Mouse (Mus musculus) erythroblast, adult 5-6 weeks (primary cell): Measurements from ENCODE around the gene Zfp367. TPM values are rescaled to one million over a fixed set of nuclear protein-coding genes. Genes with fewer than 3 reads are reported as not detected.

Experiments
- ATAC-seq: replicated peaks from 2 replicates; pipeline ENCODE4 v1.8.0; 2016; ENCODE audit warnings: moderate number of reproducible peaks, mild to moderate bottlenecking, moderate TSS enrichment, inconsistent platforms; ENCODE audit not compliant: poor library complexity, low FRiP score, severe bottlenecking
- total RNA-seq, 2 experiments: library from RNA; stranded (forward) in 1 of 2; stranded (reverse) in 1 of 2; fragments of 150-400 nt in 1 of 2; fragments of 200-764, 138-1000 nt in 1 of 2; gene quantifications; 2 replicates each; pipeline versions ENCODE4 v1.2.3 to v1.2.4; 2015 to 2017; ENCODE audit warnings: low replicate concordance in 2 of 2

Zfp367 gene
- total RNA-seq, 2 experiments from 2014 or later: 25.0 to 29.6 TPM

DNA sequence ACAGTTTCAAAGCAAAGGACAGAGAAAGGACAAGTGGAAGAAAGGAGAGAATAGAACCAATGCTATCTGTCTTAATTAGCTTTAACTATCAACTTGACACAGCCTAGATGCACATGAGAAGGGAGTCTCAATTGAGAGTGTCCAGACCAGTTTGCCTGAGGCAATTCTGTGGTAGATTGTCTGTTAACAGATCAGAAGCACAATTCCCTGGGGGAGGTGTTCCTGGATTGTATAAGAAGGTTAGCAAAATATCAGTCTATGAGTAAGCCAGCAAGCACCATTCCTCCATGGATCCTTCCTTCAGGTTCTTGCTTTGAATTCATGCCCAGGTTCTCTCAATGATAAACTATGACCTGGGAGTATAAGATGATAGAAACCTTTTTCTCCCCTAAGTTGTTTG lies 4.0 kb upstream of the Zfp367 start:
- ATAC-seq: no peak

DNA sequence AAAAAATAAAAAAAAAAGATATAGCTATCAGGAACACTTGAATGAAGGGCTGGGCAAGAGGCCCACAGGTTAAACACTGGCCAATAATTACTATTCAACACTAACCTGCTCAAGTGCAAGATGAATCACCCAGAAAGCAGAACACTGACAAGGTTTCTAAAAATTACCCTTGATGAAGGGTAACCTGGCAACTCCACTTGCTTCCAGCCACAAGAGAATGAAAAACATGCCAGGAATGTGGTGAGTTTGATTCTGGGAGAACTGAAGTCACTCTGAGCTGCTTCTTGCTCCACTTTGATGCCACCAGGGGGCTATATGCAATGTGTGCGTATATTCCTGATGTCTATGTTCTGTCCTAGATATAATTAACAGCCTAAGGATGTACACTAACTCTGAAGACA lies 2.2 kb upstream of the Zfp367 start:
- ATAC-seq: no peak

- no peak for ATAC-seq
Measured at GRCm38 (mm10) chr13:64154651-64155050, 1.6 kb upstream of the Zfp367 start.

DNA sequence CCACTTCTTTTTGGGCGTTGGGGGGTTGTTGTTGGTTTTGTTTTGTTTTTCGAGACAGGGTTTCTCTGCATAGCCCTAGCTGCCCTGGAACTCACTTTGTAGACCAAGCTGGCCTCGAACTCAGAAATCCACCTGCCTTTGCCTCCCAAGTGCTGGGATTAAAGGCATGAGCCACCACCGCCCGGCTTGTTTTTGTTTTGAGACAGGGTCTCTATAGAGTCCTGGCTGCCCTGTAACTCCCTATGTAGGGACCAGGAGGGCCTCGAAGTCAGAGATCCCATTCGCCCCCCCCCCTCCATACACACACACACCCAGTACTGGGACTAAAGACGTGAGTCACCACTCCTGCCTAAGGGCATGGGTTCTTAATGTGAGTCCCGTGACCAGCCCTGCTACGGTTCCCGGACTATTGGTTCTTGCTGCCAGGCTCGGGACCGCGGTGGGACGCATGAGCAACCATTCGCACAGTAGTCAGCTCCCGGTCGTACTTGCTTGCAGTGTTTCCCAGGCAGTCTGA lies 807 bp upstream of the Zfp367 start:
- 0 out of 2 replicates have a peak, but pooled peaks have one; percentile 19 for ATAC-seq

GRCm38 (mm10) chr13:64152671-64153082 lies 325 bp downstream of the Zfp367 start:
- 0 out of 2 replicates have a peak, but pooled peaks have one; percentile 2 for ATAC-seq

DNA sequence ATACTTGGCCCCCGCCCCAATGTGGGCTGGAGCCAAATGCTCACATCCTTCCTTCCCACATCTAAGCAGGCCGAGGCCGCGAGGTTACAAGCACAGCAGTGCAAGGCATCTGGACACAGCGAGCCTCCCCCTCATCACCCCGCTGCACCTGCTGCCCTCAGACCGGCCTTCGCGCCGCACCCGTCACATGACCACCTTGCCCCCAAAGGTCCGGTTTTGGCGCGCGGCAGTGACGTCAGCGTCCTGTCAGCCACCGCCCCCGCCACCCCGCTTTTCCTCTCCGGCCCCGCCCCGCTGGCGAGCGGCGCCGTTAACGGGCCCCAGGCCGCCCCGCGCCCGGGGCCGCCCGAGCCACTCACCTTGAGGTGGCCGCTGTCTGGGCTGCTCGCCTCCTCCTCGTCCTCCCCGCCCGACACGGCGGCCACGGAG lies 747 bp downstream of the Zfp367 start:
- ATAC-seq: peak; percentile 71

GRCm38 (mm10) chr13:64150121-64150520 lies 2.9 kb downstream of the Zfp367 start:
- no peak for ATAC-seq

DNA sequence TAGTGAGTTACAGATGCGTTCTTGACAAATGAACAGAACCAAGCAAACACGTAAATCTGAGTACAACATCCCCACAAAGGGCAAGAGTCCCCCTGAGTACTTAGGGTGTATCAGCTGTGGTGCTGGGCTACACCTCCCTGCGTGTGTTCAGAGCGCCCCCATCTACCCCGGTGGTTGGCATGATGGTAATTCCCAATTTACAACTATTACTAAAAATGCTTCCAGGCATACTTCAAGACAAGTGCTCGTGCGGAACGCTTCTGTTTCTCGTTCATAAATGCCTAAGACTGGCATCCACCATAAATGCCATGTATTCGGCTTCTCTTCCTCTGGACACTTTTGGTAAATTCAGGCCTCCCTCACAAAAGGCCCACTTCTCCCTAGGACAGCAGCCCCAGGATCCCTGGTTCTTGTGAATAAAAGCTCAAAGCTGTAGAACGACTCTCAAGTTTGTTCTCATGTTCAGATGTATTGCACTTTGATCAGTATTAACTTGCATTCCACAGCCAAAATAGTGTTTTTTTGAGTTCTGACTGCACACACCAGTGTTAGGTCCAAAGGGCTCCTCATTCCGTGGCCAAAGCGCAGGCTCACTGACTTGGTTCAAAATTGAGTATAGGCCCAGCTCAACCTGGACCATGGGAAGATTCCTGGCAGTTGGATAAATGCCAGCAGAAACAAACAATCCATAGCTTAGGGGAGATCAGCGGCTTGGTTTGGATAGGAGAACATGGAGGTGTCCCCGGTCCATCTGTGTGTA lies 23.2 kb downstream of the Zfp367 start:
- ATAC-seq: peak; percentile 61; the same call in 1 of the 2 replicates

DNA sequence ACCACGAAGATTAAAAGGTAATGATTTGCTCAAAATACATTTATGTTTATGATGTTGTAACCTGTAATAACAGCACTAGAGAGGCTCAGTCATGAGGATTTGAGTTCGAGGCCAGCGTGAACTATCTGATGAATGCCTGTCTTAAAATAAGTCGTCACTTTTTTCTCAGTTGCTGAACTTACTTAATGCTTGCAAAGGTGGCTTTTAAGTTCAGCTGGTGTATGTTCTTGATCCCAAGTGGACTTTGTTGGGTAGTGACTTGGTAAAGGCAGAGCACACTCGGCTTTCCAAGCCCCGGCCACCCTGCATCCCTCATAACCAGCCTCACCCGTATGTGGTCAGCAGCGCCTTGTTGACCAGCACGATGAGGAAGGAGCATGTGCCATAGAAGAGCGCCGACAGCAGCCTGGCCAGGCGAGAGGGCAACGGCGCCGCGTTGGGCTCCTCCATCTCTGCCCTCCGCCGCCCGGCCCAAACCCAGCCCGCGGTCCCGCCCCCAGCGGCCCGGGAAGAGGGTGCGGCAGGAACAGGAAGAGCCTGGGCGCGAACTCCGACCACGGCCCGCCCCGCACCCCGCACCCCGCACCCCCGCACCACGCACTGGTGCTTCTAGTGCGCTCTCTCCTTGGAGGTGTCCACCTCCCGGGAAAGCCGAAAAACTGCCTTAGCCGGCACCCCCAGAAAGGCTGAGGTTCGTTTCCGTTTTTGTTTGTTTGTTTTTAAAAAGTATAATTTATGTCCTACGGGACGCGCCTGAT lies 24.0 kb downstream of the Zfp367 start, which contains the start of gene Slc35d2:
Slc35d2 (minus strand) TSS at position 511 of the 758 bp plus-strand sequence.
- peak; percentile 77 for ATAC-seq

- no peak for ATAC-seq
Measured at GRCm38 (mm10) chr13:64126316-64126715, 26.7 kb downstream of the Zfp367 start.

- ATAC-seq: no peak
Measured at GRCm38 (mm10) chr13:64124886-64125285, 28.1 kb downstream of the Zfp367 start.

DNA sequence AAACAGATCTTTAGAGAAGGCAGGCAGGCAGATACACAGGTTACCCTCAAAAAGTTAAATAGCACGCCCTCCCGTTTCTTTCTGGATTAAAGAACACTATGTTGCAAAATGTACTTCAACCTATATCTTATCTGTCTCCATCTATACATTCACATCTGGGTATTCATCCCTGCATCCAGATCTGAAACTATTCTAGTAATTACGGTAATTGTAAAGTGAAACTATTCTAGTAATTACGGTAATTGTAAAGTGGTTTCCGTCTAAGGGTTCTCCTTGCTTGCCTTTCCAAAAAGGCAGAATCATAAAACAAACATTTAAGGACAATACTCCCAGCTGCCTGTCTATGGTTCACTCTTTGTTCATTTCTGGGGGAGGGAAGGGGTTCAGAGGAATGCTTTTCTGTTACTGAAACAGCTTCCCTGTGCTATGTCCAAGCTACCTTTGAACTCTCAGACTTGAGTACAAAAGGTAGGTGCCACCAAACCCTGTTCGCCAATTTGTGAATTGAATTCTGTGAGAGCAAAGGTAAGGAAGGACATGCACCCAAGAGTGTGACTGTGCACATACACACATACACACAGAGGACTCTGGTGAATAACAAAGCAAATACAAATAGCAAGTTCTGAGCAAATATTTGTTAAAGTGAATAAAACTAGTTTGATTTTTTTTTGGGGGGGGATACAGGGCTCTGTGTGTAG lies 29.4 kb downstream of the Zfp367 start:
- no peak for ATAC-seq

DNA sequence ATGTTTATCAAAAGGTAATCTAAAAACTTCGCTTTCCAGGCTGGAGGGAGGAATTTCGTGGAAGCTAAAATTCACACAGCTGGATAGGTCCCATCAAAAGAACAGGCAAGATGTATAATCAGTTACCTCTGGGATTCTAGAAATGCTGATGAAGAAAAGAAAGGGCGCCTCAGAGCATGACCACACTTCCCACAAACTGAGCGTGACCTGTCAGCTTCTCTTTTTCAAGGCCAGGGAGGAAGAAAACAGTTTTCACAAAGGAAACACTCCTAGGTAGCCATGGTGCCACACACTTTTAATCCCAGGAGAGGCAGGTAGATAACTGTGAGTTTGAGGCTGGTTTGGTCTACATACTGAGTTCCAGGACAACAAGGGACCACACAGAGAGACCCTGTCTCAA lies 32.2 kb downstream of the Zfp367 start:
- no peak for ATAC-seq

- ATAC-seq: no peak
Measured at GRCm38 (mm10) chr13:64117442-64117841, 35.6 kb downstream of the Zfp367 start.

- ATAC-seq: no peak
Measured at GRCm38 (mm10) chr13:64110421-64110820, 42.6 kb downstream of the Zfp367 start.

DNA sequence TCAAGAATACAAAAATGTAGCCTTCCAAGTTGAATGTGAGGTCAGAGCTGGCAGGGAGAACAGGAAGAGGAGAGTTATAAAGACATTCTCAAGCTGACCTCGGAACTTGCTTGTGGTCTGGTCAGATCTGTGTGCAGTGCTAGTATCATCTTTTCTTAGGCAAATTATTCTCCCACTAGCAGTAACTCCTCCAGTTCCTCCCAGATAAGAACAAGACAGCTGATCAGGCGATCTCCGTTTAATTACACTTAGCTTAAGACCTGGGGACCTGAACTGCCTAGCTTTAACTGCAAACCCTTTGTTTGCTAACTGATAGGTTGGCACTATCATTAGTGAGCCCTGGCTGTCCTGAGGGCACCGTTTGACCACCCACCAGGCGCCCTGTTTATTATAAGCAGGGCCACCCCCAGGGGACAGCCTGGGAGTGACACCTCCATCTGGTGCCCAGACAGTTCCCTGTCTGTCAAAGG lies 44.6 kb downstream of the Zfp367 start:
- no peak for ATAC-seq

GRCm38 (mm10) chr13:64107535-64107934 lies 45.5 kb downstream of the Zfp367 start:
- no peak for ATAC-seq

GRCm38 (mm10) chr13:64107105-64107504 lies 45.9 kb downstream of the Zfp367 start:
- ATAC-seq: no peak

DNA sequence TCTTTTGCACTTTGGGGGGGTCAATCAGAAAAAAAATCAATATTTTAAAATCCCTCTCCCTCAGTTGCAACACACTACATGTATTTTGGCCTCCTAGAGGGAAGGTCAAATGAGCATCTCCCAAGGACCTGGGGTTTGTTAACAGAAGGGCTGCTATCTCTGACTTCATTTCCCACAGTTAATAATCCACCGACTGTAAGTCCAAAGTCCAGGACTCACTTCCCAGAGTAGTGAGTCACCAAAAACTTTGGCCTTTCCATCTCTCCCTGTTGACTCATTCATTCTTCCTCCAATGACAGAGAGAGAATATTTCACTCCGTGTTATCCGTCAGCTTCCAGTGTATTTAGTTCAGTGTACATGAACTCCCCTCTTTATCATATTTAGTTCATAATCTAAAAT lies 47.3 kb downstream of the Zfp367 start:
- no peak for ATAC-seq

DNA sequence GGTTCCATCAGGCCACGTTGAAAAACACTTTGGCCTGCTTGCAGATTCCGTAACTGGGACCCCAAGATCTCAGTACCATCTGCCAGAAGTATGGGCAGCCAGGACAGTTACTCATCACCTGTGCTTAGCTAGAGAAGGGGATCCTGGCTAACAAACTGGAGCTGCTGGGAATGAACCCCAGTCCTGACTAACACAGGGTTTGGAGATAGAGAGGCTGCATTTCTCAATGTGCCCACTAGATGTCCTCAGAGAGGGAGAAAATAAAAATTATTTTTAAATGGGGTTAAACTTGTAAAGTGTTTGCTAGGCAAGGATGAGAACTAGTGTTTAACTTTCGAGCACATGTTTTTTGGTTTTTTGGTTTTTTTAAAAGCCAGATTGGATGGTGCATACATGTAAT lies 52.8 kb downstream of the Zfp367 start:
- no peak for ATAC-seq
